9 mouse cellular contexts compared by ENCODE assay signal in genomic region chr13:63496646-63497582, GRCm38 (mm10). TPM values are rescaled to one million over a fixed set of nuclear protein-coding genes. Genes with fewer than 3 reads are reported as not detected.
A peak's percentile ranks its signal among the peaks of the same experiment; 100 is the strongest.
DNase-seq lines count a peak whose midpoint lies in the region; ATAC-seq lines count a peak whose summit lies in the region.
"Had no signal": no experiment of that assay in that cellular context is flagged by ENCODE, and none has a peak within 500 bp of the region (broad histone marks: within the 10 kb centered on the region; RNA-seq: fewer than 3 reads in every experiment).

Gene Fancc (minus strand): TSS chr13:63497278.

- peak; percentile 82 for ATAC-seq in hindbrain, embryonic 16.5 days
- no peak for ATAC-seq in liver, embryonic 15.5 days (ENCODE audit: insufficient read depth)
- no peak for ATAC-seq in monocyte, adult 5-6 weeks (replicated peaks; ENCODE audit: insufficient number of reproducible peaks, low FRiP score, low TSS enrichment, poor library complexity, severe bottlenecking)

- no peak within 1 kb of the TSS for H3K27ac ChIP-seq in hindbrain, embryonic 16.5 days (ENCODE audit: low read depth, low read length)
- no peak within 1 kb of the TSS for H3K27ac ChIP-seq in liver, embryonic 15.5 days (replicated peaks)
- H3K27ac ChIP-seq: liver, embryonic 13.5 days had no signal

- no peaks in the 10 kb centered on the region for H3K9me3 ChIP-seq in hindbrain, embryonic 16.5 days (ENCODE audit: control insufficient read depth, low read length)
- no peaks in the 10 kb centered on the region for H3K9me3 ChIP-seq in liver, embryonic 15.5 days (replicated peaks)
- H3K9me3 ChIP-seq: liver, embryonic 13.5 days had no signal

- no peak for DNase-seq in frontal cortex, adult 2 months (ENCODE audit: extremely low spot score in 1 of 2, low spot score in 1 of 2)
- no peak for DNase-seq in frontal cortex, postnatal 14 days (ENCODE audit: low spot score in 2 of 2)
- DNase-seq in thymus, postnatal 14 days, result peak; percentile 22
- no peak for DNase-seq in thymus, postnatal 10 days (ENCODE audit: low spot score in 2 of 2)
- peak; percentile 12 for DNase-seq in testis, postnatal 14 days (ENCODE audit: low spot score)
- DNase-seq: liver, embryonic 13.5 days had no signal

- peaks cover 7% of the 10 kb centered on the region; the same call in 1 of the 2 replicates for H3K4me1 ChIP-seq in hindbrain, embryonic 16.5 days (ENCODE audit: control insufficient read depth, insufficient read depth, low read depth, low read length)
- 0 out of 2 replicates have a peak, but pooled peaks cover 4% of the 10 kb centered on the region for H3K4me1 ChIP-seq in liver, embryonic 15.5 days (replicated peaks)
- H3K4me1 ChIP-seq: liver, embryonic 13.5 days had no signal

- no peaks in the 10 kb centered on the region for H3K27me3 ChIP-seq in hindbrain, embryonic 16.5 days (replicated peaks; ENCODE audit: control insufficient read depth, insufficient read depth, low read length)
- peaks cover 7% of the 10 kb centered on the region for H3K27me3 ChIP-seq in liver, embryonic 15.5 days

- 16% methylated on average over 23 of the region's 23 CpGs for WGBS in hindbrain, embryonic 16.5 days
- whole genome bisulfite sequencing in liver, embryonic 15.5 days (ENCODE audit: insufficient replicate concordance), result 27% methylated on average over 23 of the region's 23 CpGs

- H3K36me3 ChIP-seq in hindbrain, embryonic 16.5 days (ENCODE audit: control insufficient read depth, insufficient read depth, low read length), result no peaks in the 10 kb centered on the region
- no peaks in the 10 kb centered on the region for H3K36me3 ChIP-seq in liver, embryonic 15.5 days (replicated peaks)
- H3K36me3 ChIP-seq: liver, embryonic 13.5 days had no signal

- no peak within 1 kb of the TSS for H3K9ac ChIP-seq in hindbrain, embryonic 16.5 days (ENCODE audit: low read depth, low read length)
- no peak within 1 kb of the TSS for H3K9ac ChIP-seq in liver, embryonic 15.5 days
- H3K9ac ChIP-seq: liver, embryonic 13.5 days had no signal

- H3K4me2 ChIP-seq in hindbrain, embryonic 16.5 days (ENCODE audit: low read length), result peak within 1 kb of the TSS; percentile 52
- 0 out of 2 replicates have a peak within 1 kb of the TSS, but pooled peaks have one; percentile 0 for H3K4me2 ChIP-seq in liver, embryonic 15.5 days
- H3K4me2 ChIP-seq: liver, embryonic 13.5 days had no signal

- H3K4me3 ChIP-seq in hindbrain, embryonic 16.5 days (ENCODE audit: low read length), result peak within 1 kb of the TSS; percentile 10; the same call in 1 of the 2 replicates
- no peak within 1 kb of the TSS for H3K4me3 ChIP-seq in liver, embryonic 15.5 days (replicated peaks)
- H3K4me3 ChIP-seq: liver, embryonic 13.5 days had no signal

RNA-seq across cellular contexts. Expression of gene Fancc, which starts in this region (rescaled TPM):
- polyA plus RNA-seq in frontal cortex, adult 2 months (2012; rRNA removed), result 9.9 and 12.3 TPM in 2 replicates
- polyA plus RNA-seq in hindbrain, embryonic 16.5 days (2015; fragmentation: Nextera tagmentation; extraction: Ambion mirVana), result 15.7 and 16.0 TPM in 2 replicates
- polyA plus RNA-seq in liver, embryonic 15.5 days (2015; fragmentation: Nextera tagmentation; extraction: Ambion mirVana), result 8.2 and 10.2 TPM in 2 replicates
- total RNA-seq in monocyte, adult 5-6 weeks (2017), result 5.2 to 18.8 TPM (median 5.9 TPM) in 3 replicates

Comparison
In these comparisons a context has a peak if more than half of its experiments do, and no peak if none do; other contexts are left out.
1. DNase-seq: peak in thymus, postnatal 14 days (single experiment) and testis, postnatal 14 days (single experiment); none in frontal cortex, adult 2 months (0 of 2), frontal cortex, postnatal 14 days (0 of 2) and thymus, postnatal 10 days (0 of 2).